Mouse (Mus musculus) heart, postnatal 36 days (tissue): ENCODE measurements around the gene Ahcy. TPM values are rescaled to one million over a fixed set of nuclear protein-coding genes. Genes with fewer than 3 reads are reported as not detected.
"Not testable (repeated sequence)": the region's sequence is repeated elsewhere in the genome, so short reads cannot be mapped to it uniquely, and the experiment has no call there.

Source experiments
- DNase-seq, 2 experiments: peaks; one replicate each; pipeline ENCODE4 v3.0.0; 2021 to 2022
- intact Hi-C: fragments of 180-260 bp; cut with DNase I; formaldehyde crosslinking; loops from one replicate; pipeline ENCODE4 v1.15.1; 2025
- total RNA-seq, 2 experiments: library from RNA; stranded (reverse); gene quantifications; 2 replicates each; pipeline ENCODE4 v1.2.3; 2021

Ahcy gene
- total RNA-seq, 2 experiments from 2014 or later = 10.8 to 14.5 TPM

DNA sequence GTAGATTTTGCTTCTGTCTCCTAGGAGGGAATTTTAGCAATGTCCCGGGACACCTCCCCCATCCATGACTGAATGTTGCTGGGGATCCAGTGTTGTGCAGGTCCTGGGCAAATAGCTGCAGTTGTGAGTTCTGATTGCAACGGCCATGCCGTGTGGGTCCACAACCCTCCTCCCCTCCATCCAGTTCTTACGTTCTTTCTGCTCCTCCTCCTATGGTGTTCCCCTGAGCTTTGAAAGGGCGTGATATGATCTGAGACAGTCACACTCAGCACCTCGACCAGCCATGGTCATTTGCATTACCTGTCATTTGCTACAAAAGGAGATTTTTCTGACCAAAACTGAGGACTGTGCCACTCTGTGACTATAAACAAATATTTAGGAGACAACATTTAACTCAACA lies 1.4 kb upstream of the Ahcy start:
- intact Hi-C loops = loop anchor here (2.0 kb wide), 1 partner anchor 57 kb away; the partner anchor contains the start of gene Itch

DNA sequence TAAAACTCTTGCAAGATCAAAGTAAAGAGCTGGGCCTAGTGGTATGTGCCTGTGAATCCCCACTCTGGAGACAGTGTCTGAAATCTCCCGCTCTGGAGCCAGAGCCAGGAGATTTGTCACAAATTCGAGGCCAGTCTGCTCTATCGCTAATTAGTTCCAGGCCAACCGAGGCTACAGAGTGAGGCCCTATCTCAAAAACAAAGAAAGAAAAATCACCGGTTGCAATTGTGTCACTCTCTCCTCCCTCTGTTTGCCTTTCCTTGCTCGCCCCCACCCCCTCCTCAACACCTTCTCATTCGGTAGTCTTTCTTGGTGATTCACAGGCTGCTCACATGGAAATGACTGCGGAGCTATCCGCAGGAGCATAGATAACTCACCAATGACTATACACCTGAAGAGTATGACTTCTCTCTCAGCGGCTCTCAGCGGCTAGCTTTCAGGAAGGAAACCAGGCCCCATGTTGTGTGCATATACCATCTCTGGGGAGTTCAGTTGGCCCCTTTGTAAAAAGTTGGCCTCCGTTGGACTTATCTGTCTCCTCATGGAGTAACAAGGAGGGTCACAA lies 551 bp upstream of the Ahcy start:
- intact Hi-C loops = loop anchor here (2.0 to 5.0 kb wide), 2 partner anchors 58 to 183 kb away; partner anchors contain the start of genes Eif2s2 and Itch

More for the DNA sequence above, 1.4 kb upstream of the Ahcy start:
- no peak for DNase-seq

DNA sequence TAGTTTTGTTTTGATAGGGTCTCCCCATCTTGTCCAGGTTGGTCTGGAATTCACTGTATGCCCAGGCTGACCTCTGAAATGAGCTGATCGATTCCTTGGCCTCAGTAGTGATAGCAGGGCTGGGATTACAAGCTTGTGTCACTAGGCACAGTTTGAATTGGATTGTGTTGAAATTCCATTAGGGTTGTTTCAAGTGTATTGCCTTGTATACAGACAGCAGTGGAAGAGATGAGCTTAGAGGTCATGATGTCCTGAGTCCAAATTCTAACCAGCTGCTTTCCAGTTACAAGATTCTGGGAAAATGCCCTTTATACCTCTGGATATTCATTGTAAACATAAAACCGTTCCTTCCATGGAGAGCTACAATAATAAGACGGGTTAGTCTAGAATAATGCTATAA lies 950 bp downstream of the Ahcy start:
- no peak for DNase-seq
- intact Hi-C loops = loop anchor here (2.0 to 5.0 kb wide), 2 partner anchors 23 to 181 kb away; partner anchors contain the start of gene Eif2s2

More for the DNA sequence above, 551 bp upstream of the Ahcy start:
- peak in 1 of 2 experiments; percentile 20 for DNase-seq

DNA sequence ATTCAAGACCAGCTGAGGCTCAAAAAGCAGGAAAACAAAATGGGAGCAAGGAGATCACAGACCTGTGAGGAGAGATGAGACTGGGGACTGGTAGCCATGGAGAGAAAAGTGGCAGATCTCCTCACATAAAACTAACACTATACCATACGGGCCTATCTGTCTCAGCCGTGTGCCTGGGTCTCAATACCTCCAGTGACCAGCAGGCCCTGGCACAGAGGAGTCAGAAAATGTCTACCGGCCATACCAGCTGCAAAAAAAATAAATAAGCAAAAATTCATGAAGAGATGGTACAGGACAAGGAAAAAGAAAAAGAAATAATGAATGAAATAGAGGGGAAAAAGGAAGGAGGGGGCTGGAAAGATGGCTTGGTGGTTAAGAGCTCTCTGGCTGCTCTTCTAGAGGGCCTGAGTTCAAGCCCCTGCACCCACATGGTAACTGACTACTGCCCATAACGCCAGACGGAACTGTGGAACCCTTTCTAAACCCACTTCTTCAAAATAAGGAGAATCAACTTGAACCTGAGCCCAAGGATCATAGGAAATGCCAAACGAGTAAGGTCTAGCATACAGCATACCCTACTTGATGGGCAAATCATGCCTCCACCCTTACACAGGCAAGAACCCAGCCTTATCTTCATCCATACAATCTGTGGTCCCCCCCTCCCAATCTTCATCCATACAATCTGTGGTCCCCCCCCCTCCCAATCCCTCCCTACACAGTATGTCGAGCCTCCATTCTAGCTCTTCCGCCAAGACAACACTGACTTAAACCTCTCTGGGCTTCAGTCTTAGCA lies 1.7 kb downstream of the Ahcy start:
- no peak for DNase-seq
- intact Hi-C loops = loop anchor here (2.0 to 5.0 kb wide), 2 partner anchors 22 to 180 kb away; partner anchors contain the start of gene Eif2s2

DNA sequence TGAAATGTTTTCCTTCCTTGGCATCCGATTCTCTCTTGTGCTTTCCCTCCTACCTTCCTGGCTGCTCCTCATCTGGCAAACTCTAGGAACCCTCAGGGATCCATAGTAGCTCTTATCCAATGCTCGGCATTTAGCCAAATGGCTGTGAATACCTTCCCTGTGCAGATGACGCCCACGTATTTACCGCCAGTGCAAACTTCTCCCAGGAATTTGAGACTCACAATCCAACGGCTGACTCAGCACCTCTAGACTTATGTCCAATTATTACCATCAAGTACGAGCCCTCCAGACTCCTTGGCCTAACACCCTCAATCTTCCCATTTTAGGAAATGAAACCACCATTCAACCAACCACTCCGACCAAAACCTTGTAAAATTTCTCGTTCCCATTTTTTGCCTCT lies 3.3 kb downstream of the Ahcy start:
- intact Hi-C loops = loop anchor here (5.0 kb wide), 1 partner anchor 179 kb away; the partner anchor contains the start of gene Eif2s2
- no peak for DNase-seq

DNA sequence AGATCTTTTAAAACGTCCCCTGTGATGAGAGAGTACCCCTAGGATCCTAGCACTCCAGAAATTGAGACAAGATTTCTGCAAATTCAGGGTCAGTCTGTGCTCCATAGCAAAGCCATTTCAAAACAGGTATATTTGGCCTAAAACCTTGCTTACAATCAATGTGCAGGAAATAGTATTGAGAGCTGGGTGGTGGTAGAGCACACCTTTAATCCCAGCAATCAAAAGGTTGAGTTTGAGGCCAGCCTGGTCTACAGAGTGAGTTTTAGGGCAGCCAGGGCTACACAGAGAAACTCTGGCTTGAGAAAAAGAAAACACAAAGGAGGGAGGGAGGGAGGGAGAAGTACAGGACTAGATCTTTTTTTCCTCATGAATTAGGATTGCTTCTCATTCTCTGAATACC lies 16.9 kb downstream of the Ahcy start:
- intact Hi-C loops = no loop called here
- DNase-seq = no peak

DNA sequence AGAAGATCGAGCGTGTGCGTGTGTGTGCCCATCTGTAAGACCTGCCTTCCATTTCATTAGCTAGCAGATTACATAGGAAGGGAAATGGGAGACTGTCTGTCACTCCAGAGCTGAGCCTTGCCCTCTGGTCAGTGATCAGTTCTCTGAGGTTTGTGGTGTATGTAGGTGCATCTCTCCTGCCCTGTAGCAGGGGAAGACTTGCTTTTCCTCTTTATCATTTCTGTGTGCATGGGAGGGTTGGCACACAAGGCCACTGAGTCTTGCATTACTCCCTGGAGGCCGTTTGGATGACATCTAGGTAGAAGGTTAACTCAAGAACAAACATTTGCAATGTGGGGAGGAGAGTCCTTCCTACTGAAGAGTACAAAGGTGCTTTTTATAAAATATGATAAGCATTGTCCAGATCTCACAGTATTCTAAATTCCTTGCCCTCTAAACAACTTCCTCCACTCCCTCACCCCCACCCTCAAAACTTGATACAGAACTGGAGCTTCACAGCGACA lies 18.2 kb downstream of the Ahcy start:
- intact Hi-C loops = no loop called here
- no peak for DNase-seq

DNA sequence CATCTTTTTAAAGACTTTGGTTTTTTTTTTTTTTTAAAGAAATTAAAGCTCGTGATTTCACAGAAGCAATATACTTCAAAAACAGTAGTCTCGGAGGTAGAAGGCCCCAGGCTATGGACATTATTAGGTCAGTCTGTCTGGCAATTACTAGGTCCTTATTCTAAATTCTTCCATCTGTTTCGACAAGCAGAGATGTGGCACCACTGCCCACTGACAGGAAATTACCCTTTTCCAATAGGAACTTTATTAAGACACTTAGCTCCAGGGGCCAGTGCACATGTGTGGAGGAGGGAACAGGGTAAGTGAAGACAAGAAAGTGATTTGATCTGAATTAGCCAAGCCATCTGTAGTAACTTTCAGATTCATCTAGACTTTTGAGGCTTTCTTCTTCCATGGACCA lies 19.6 kb downstream of the Ahcy start:
- DNase-seq = no peak
- intact Hi-C loops = no loop called here

DNA sequence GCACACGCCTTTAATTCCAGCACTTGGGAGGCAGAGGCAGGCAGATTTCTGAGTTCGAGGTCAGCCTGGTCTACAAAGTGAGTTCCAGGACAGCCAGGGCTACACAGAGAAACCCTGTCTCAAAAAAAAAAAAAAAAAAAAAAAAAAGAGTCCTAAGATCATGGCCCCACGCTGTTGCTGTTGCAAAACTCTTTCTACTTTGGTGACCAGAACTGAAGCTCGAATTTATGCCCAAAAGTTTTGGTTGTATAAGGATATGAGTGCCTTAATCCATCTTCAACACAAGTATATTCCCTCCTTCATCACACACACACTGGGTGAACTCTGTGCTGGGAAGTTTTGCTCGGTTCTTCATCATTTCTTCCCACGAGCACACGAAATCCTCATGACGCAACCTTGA lies 20.8 kb downstream of the Ahcy start:
- intact Hi-C loops, DNase-seq: not testable (repeated sequence)

DNA sequence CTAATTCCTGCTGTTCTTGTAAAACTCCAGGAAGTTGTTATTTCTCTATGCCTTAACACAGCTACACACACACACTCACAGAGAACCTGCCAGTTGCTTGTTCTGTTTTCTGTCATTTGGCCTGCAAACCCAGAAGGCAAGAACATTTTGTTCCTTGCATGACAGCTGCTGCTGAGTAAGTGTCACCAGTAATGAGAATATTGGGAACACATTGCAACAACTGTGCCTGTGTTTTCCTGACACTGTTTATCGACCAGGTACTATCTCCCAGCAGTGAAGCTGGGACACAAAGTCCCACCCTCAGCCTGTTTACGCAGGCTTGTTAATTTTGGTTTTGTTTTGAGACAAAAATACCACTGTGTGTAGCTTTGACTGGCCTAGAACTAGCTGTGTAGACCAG lies 21.6 kb downstream of the Ahcy start:
- DNase-seq = no peak

DNA sequence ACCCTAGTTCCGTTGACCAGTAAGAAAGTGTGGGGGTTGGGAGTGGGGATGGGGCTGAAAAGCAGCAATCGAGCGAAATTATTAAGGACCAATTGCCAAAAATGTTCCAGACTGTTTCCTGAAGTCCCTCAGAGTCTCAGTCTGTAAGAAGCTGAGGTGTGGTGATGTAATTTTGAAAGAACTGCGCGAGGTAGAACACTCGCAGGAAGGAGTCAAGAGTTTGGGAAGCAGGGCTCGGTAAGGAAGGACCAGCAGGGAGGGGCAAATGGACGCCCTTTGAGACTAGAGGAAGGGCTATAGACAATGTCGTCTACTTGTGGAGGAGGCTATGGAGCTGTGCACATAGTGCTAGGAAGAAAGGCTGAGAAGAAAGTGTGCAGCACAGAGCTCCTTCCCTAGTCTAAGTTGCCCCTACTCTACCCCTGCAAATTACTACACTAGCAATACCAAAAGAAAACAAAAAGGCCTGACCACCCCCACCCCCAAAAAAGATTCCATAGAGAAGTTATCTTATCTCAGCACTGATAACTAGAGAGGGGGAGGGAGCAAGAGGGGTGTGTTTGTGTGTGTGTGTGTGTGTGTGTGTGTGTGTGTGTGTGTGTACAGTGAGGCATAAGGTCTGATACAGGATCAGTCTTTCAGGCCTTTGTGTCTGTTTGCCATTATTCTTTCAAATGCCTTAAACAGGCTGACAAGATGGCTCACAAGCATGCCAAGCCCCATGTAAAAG lies 22.5 kb downstream of the Ahcy start:
- DNase-seq = no peak
- intact Hi-C loops = loop anchor here (2.0 kb wide), 1 partner anchor 21 kb away; no protein-coding TSS in a partner anchor

More for the DNA sequence above, 21.6 kb downstream of the Ahcy start:
- intact Hi-C loops = no loop called here

DNA sequence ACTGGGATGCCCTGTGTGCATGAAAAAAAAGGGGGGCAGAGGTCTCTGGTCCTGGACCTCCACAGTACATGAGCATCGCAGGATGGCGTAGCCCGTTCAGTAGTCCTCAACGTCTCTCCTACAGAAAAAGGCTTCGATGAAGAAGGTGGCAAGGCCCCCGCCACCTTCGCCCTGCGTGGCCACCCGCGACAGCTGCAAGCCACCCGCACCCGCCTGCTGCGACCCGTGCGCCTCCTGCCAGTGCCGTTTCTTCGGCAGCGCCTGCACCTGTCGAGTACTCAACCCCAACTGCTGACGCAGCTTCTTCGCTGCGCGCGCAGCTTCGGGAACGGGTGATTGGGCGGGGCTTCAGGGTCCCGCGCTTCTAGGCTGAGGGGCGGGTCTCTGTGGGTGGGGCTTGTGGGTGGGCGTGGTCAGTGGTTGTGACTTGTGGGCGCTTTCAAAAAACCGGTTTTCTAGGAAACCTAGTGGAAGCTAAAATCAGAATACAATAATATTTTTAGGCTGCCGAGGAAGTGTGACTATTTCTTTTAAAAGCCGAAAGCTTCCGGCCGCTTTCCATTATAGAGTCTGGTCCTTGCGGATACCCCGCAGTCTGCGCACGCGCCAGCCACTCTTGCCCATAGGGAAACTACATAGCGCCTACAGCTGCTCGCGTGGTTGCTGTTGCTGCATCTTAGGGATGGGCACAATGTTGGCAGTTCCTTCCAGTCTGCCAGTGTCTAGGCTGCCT lies 23.6 kb downstream of the Ahcy start:
- peak; percentile 92 to 94 for DNase-seq
- intact Hi-C loops = loop anchor here (2.0 kb wide), 1 partner anchor 22 kb away; no protein-coding TSS in a partner anchor

DNA sequence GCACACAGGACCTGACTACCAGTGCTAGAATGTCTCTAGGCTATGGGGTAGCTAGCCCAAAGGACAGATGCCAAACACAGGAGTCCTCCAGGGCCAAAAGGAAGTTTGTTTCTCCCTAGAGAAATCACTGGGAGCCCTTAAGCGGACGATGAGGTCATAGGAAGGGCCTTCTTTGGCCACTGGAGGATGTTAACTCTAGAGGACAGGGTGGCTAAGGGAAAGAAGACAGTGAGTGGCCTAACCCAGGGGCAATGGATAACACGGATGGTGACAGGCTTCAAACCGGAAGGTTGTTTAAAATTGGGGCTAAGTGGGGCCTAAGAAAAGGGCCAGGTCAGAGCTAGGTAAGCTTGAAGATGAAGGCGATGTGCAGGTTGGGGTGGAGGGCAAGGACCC lies 24.2 kb downstream of the Ahcy start:
- intact Hi-C loops = loop anchor here (2.0 kb wide), 1 partner anchor 23 kb away; no protein-coding TSS in a partner anchor
- DNase-seq = peak in 1 of 2 experiments; percentile 8

DNA sequence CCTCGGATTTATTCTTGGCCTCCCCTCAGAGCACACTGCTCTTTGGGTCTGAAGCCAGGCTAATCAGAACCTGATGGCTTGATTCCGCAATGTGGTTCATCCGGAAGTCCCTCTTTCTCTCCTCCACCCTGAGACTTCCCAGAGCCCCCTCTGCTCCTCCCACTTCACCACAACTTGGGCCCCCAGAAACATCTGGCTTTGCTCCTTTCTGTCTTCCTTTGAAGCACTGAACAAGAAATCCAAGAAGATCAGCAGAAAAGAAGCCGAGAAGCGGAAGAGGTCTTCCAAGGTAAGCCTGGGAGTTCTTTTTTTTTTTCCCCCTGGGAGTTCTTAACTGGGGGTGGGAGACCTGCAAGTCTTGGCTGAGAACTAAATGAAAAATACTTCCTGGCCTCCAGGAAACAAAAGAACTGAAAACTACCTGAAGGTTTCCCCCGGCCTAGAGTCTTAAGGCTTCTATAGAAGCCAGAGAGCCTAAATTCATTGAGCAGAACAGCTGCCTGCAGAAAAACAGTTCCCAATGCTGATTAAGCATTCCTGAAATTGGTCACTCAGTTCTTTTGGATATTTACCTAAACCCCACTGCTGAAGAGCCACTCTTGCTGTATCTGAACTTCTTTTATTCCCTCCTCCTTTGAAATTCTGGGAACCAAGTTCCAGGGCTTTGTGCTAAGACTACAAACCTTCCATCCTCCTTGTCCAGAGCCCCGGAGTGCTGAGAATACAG lies 26.7 kb downstream of the Ahcy start:
- no peak for DNase-seq
- intact Hi-C loops = no loop called here

DNA sequence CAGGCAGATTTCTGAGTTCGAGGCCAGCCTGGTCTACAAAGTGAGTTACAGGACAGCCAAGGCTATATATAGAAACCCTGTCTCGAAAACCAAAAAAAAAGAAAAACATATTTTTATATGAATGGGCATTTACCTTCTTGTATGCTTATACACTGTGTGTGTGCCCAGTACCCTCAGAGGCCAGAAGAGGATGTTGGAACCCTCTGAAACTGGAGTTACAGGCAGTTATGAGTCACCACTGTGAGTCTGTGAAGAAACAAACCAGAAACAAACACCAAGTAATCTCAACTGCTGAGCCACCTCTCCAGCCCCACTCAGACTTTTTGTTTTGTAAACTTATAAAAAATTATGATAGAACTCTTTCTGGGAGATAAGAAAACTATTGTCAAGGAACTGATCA lies 27.5 kb downstream of the Ahcy start:
- intact Hi-C loops = no loop called here

DNA sequence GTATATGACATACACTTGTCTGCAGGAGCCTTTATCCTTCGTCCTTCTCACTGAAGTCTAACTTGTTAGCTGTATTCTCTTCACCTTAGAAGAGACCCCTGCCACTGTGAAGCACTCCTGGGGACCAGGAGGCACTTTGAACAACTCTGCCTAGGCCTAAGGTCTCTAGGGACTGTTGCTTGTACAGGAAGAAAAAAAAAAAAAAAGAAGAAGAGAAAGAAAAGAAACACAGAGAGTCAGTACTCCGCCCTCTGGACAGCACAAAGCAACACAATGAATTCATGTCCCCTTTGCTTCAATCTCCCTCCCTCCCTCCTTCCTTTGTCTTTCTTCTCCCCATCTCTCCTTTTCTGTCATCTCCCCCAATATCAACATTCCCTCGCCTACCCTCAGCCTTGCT lies 29.2 kb downstream of the Ahcy start:
- no peak for DNase-seq
- intact Hi-C loops = no loop called here

More for the DNA sequence above, 27.5 kb downstream of the Ahcy start:
- DNase-seq = no peak

DNA sequence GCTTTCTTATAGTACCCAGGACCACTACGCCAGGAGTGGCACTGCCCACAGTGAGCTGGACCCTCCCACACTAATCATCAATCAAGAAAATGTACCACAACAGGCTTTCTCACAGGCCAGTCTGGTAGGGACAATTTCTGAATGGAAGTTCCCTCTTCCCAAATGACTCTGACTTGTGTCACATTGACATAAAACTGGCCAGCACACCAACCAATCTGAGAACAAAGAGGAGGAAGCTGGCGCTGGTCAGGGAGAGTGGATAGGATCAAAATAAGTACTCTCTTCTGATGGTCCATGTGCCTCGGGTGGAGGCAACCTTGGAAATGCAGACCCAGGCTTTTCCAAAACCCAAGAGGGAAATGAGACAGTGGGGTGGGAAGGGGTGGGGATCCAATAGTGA lies 29.8 kb downstream of the Ahcy start:
- intact Hi-C loops = no loop called here
- no peak for DNase-seq

DNA sequence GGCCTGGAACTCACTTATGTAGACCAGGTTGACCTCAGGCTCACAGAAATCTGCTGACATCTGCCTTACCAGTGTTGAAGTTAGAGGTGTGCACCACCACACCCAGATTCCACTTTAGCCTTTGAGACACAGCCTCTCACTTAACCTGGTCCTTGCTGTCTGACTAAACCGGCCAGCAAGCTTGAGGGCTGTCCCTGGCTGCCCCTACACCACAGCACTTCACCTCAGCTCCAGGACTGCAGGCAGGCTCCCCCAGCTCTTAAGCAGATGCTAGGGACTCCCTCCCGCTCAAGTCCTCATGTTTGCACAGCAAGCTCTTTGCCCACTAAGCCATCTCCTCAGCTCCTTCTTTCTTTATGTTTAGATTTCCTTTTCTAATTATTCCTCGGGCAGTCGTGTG lies 34.3 kb downstream of the Ahcy start:
- DNase-seq = no peak
- intact Hi-C loops = no loop called here

DNA sequence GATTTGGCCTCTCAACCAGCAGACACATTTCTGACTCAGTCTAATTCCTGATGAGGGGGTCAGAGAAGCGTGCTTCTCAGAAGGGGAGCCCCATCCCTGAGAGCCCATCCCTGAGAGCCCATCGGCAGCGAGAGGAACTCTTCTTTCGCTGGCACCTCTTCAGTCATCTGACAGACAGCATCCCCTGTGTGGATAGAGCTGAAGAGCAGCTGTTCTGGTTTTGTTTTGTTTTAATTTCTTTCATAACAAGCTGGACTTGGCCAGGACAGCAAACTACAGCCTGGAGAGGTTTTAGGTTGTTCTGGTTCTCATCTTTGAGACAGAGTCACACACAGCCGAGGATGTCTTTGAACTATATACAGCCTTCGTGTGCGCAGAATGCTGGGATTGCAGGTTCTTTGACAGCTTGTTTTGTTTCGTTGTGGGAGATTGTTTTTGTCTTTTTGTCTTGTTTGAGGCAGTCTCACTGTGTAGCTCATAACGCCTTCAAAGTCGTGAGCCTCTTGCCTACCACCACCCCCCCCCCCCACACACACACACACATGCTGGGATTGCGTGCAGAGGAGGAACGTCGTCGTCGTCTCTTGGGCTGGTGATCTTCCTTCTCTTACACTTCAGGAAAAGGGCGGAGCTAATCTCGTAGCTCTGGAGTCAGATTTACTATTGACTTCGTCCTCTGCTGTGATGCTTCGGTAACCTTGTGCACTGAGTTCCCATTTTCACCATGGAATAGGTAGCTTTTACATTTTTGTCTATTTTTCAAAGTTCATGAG lies 41.2 kb downstream of the Ahcy start:
- intact Hi-C loops = no loop called here
- DNase-seq = no peak
